Comparison of ENCODE assay signal across 33 mouse cellular contexts in the genomic region with DNA sequence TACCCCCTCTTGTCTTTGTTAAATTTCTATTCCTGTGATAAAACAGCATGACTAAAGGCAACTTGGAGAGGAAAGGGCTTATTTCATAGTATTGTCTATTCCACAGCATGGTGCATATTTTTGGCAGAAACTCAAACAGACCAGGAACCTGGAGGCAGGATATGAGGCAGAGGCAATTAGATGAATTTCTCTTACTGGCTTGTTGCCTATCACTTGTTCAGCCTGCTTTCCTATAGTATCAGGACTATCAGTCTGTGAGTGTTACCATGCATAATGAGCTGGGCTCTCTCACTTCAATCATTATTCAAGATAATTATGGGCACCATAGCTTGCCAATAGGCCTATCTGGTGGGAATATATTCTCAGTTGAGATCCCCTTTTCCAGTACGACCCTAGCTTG.
"Had no signal": no experiment of that assay in that cellular context is flagged by ENCODE, and none has a peak within 500 bp of the region (broad histone marks: within the 10 kb centered on the region; RNA-seq: fewer than 3 reads in every experiment).

No protein-coding gene starts in this region.

- H3K27ac ChIP-seq: limb, embryonic 10.5 days; limb, embryonic 12.5 days; limb, embryonic 13.5 days; limb, embryonic 15.5 days; liver, embryonic 12.5 days; liver, embryonic 13.5 days; liver, embryonic 14.5 days; liver, embryonic 15.5 days; lung, embryonic 15.5 days; macrophage; midbrain, embryonic 10.5 days; midbrain, embryonic 12.5 days; midbrain, embryonic 13.5 days; midbrain, embryonic 15.5 days; neural tube, embryonic 12.5 days; neural tube, embryonic 13.5 days had no signal

- H3K4me2 ChIP-seq: limb, embryonic 12.5 days; limb, embryonic 13.5 days; limb, embryonic 15.5 days; liver, embryonic 11.5 days; liver, embryonic 12.5 days; liver, embryonic 13.5 days; liver, embryonic 15.5 days; lung, embryonic 14.5 days; lung, embryonic 15.5 days; midbrain, embryonic 11.5 days; midbrain, embryonic 12.5 days; midbrain, embryonic 13.5 days; midbrain, embryonic 15.5 days; neural tube, embryonic 12.5 days; neural tube, embryonic 13.5 days had no signal

- H3K4me3 ChIP-seq: limb, embryonic 10.5 days; limb, embryonic 12.5 days; limb, embryonic 13.5 days; limb, embryonic 15.5 days; liver, embryonic 12.5 days; liver, embryonic 13.5 days; liver, embryonic 15.5 days; lung, embryonic 15.5 days; megakaryocyte, embryonic 14.5 days; midbrain, embryonic 10.5 days; midbrain, embryonic 12.5 days; midbrain, embryonic 13.5 days; midbrain, embryonic 15.5 days; myocyte; neural tube, embryonic 12.5 days; neural tube, embryonic 13.5 days had no signal

- H3K9me3 ChIP-seq: limb, embryonic 10.5 days; limb, embryonic 12.5 days; limb, embryonic 13.5 days; limb, embryonic 15.5 days; liver, embryonic 12.5 days; liver, embryonic 13.5 days; liver, embryonic 15.5 days; lung, embryonic 15.5 days; megakaryocyte, embryonic 14.5 days; midbrain, embryonic 10.5 days; midbrain, embryonic 12.5 days; midbrain, embryonic 13.5 days; midbrain, embryonic 15.5 days; neural tube, embryonic 12.5 days; neural tube, embryonic 13.5 days had no signal

- ATAC-seq: liver, embryonic 12.5 days; liver, postnatal 0 days; lung, postnatal 0 days; midbrain, embryonic 13.5 days; midbrain, embryonic 15.5 days; midbrain, embryonic 16.5 days had no signal

- H3K36me3 ChIP-seq: limb, embryonic 10.5 days; limb, embryonic 12.5 days; limb, embryonic 13.5 days; limb, embryonic 15.5 days; liver, embryonic 12.5 days; liver, embryonic 13.5 days; liver, embryonic 15.5 days; lung, embryonic 15.5 days; midbrain, embryonic 10.5 days; midbrain, embryonic 12.5 days; midbrain, embryonic 13.5 days; midbrain, embryonic 15.5 days; neural tube, embryonic 12.5 days; neural tube, embryonic 13.5 days had no signal

- H3K9ac ChIP-seq: limb, embryonic 12.5 days; limb, embryonic 13.5 days; limb, embryonic 15.5 days; liver, embryonic 12.5 days; liver, embryonic 13.5 days; liver, embryonic 14.5 days; liver, embryonic 15.5 days; liver, postnatal 0 days; lung, embryonic 14.5 days; lung, embryonic 15.5 days; midbrain, embryonic 12.5 days; midbrain, embryonic 13.5 days; midbrain, embryonic 15.5 days; neural tube, embryonic 12.5 days; neural tube, embryonic 13.5 days had no signal

- DNase-seq: left cerebral cortex, postnatal 4 days; liver; liver, embryonic 13.5 days; liver, postnatal 0 days; lung, adult 18-20 months; lung, adult 2 months; lung, embryonic 14.5 days; lung, postnatal 10 days; lung, postnatal 14 days; lung, postnatal 36 days; lung, postnatal 4 days; midbrain, embryonic 14.5 days had no signal

- H3K27me3 ChIP-seq: limb, embryonic 12.5 days; limb, embryonic 13.5 days; limb, embryonic 15.5 days; liver, embryonic 12.5 days; liver, embryonic 13.5 days; liver, embryonic 15.5 days; lung, embryonic 15.5 days; megakaryocyte, embryonic 14.5 days; midbrain, embryonic 12.5 days; midbrain, embryonic 13.5 days; midbrain, embryonic 15.5 days; neural tube, embryonic 12.5 days; neural tube, embryonic 13.5 days had no signal

- H3K4me1 ChIP-seq: limb, embryonic 10.5 days; limb, embryonic 12.5 days; limb, embryonic 13.5 days; limb, embryonic 15.5 days; liver, embryonic 12.5 days; liver, embryonic 13.5 days; liver, embryonic 15.5 days; lung, embryonic 15.5 days; megakaryocyte, embryonic 14.5 days; midbrain, embryonic 10.5 days; midbrain, embryonic 12.5 days; midbrain, embryonic 13.5 days; midbrain, embryonic 15.5 days; neural tube, embryonic 12.5 days; neural tube, embryonic 13.5 days had no signal
